Mouse (Mus musculus) forebrain, embryonic 15.5 days (tissue): Measurements from ENCODE around the gene Qsox1. TPM values are rescaled to one million over a fixed set of nuclear protein-coding genes. Genes with fewer than 3 reads are reported as not detected.

Source experiments
- ATAC-seq: fragments of 200-750 bp; cut with Nextera tagmentation; replicated peaks from 2 replicates; pipeline ENCODE4 v1.8.0; 2017; ENCODE audit warnings: mild to moderate bottlenecking, moderate TSS enrichment, moderate library complexity
- H3K27ac ChIP-seq: fragments of 300-500 bp; sonication (generic); replicated peaks from 2 replicates; pipeline ENCODE4 v1.5.1; 2015; ENCODE audit warnings: mild to moderate bottlenecking, inconsistent platforms
- H3K27me3 ChIP-seq: fragments of 300-500 bp; sonication (generic); 2 replicates; pipeline ENCODE4 v1.6.1; 2015; ENCODE audit warnings: inconsistent platforms
- H3K36me3 ChIP-seq: fragments of 300-500 bp; sonication (generic); 2 replicates; pipeline ENCODE4 v1.6.1; 2015; ENCODE audit warnings: mild to moderate bottlenecking, inconsistent platforms
- H3K4me1 ChIP-seq: fragments of 300-500 bp; sonication (generic); 2 replicates; pipeline ENCODE4 v1.6.1; 2015; ENCODE audit warnings: inconsistent platforms
- H3K4me2 ChIP-seq: fragments of 300-500 bp; sonication (generic); replicated peaks from 2 replicates; pipeline ENCODE4 v1.6.1; 2015; ENCODE audit warnings: mild to moderate bottlenecking, inconsistent platforms
- H3K4me3 ChIP-seq: fragments of 300-500 bp; sonication (generic); 2 replicates; pipeline ENCODE4 v1.5.1; 2015; ENCODE audit warnings: mild to moderate bottlenecking, inconsistent platforms
- H3K9ac ChIP-seq: fragments of 300-500 bp; sonication (generic); replicated peaks from 2 replicates; pipeline ENCODE4 v1.6.1; 2015; ENCODE audit warnings: mild to moderate bottlenecking, inconsistent platforms
- H3K9me3 ChIP-seq: fragments of 300-500 bp; sonication (generic); 2 replicates; pipeline ENCODE4 v1.6.1; 2016; ENCODE audit warnings: inconsistent platforms
- WGBS: fragments of 180-500 bp; shearing (Covaris S2); methylation state at CpG from one replicate; pipeline ENCODE4 v1.1.7; 2015; ENCODE audit warnings: mixed read lengths; 5-methylcytosine and 5-hydroxymethylcytosine counted together
- polyA plus RNA-seq: library from polyadenylated mRNA; unstranded; fragments of >200 nt; fragmentation: Nextera tagmentation; extraction: Ambion mirVana; gene quantifications from 2 replicates; pipeline ENCODE4 v1.2.1, GENCODE M21; 2015

Qsox1 gene
- polyA plus RNA-seq, 1 experiment from 2014 or later: 19.8 TPM

DNA sequence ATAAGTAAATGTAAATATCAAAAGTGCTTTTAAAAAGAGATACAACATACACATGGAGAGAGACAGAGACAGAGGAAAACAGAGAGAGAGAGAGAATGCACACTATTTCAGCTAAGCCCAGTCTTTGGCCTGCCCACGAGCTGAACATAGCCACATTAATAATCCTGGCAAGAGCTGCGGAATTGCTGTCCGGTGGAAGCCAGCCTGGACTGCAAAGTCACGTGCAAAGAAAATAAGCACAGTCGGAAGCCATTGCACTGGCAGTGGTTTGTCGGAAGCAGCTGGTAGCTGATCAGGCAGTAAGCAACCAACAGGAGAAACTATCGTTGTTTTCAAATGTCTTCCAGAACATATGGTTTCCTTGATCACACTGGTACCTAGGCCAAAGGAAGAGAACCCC lies 55.1 kb downstream of the Qsox1 start:
- no peak for ATAC-seq
- no peaks in the 10 kb centered on the region for H3K4me1 ChIP-seq
- no peak overlapping the region for H3K4me2 ChIP-seq
- no peak overlapping the region for H3K4me3 ChIP-seq
- H3K27me3 ChIP-seq: peaks cover 13% of the 10 kb centered on the region
- no peak overlapping the region for H3K9ac ChIP-seq
- H3K9me3 ChIP-seq: no peaks in the 10 kb centered on the region
- WGBS: 74% methylated on average over 7 of the region's 7 CpGs
- H3K27ac ChIP-seq: no peak overlapping the region
- H3K36me3 ChIP-seq: no peaks in the 10 kb centered on the region

DNA sequence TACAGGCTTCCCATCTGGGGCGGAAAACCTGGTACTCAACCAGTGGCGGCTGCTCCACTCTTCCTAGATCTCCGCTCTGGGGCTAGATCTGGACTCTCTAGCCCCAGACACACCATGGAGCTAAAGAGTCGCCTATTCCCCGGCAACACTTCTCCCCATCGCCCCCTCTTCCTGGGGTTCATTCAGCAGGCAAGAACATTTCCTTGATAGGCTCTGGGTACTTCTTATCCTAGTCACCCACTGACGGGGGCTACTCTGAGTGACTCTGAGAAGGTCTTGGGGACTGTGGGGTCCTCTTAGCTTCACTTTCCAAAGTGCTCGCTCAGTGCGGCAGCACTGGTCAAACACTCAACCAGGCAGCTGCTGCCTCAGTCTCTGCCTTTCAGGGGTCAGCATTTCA lies 59.3 kb downstream of the Qsox1 start:
- H3K4me3 ChIP-seq: no peak overlapping the region
- H3K36me3 ChIP-seq: no peaks in the 10 kb centered on the region
- H3K4me2 ChIP-seq: no peak overlapping the region
- WGBS: 75% methylated on average over 9 of the region's 9 CpGs
- ATAC-seq: no peak
- peaks cover 45% of the 10 kb centered on the region for H3K27me3 ChIP-seq
- no peak overlapping the region for H3K9ac ChIP-seq
- H3K4me1 ChIP-seq: no peaks in the 10 kb centered on the region
- no peak overlapping the region for H3K27ac ChIP-seq
- no peaks in the 10 kb centered on the region for H3K9me3 ChIP-seq

DNA sequence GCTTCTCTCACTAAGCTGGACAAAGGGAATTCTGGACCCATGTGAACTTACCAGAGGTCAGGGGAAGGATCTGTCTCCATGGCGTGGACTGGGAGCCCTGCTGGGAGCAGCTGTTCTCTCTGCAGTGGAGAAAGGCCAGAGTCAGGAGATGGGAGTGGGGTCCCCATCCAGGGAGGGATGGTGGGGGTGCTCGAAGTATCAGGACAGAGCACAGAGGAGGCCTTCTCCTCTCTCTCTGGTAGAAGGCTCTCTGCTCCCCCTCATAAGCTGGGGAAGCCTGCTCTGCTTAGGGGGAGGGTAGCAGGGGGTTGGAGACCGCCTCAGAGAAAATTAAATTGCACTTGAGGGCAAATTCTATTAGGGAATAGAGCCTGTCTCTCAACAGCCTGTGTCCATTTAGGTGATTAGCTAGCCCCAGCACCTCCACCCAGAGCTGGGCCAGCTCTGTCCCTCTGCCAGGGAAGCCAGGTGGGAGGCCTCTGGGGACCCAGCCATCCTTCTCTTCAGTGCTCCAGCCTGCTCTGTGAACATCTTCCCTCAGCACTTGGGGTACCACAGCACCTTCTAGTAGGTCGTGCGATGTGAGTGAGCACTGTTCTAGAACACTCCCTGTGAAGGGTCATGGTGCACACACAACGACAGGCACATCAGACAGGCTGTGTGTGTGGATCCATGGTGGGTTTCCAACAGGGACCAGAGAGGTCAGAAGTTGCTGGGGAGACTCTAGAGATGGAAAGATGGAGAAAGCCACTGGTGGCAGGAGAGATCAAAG lies 61.0 kb downstream of the Qsox1 start, which contains the start of gene Lhx4:
TSS of gene Lhx4 (minus strand) at position 201 of the 772 bp plus-strand sequence.
- Histone ChIP-seq H3K27me3 (peaks cover 61% of the 10 kb centered on the region), H3K27ac (no peak within 1 kb of the TSS), H3K9me3 (no peaks in the 10 kb centered on the region), H3K36me3 (no peaks in the 10 kb centered on the region), H3K4me1 (no peaks in the 10 kb centered on the region), H3K9ac (no peak within 1 kb of the TSS), H3K4me3 (no peak within 1 kb of the TSS), H3K4me2 (no peak within 1 kb of the TSS)
- ATAC-seq: no peak
- WGBS: 65% methylated on average over 6 of the region's 6 CpGs

DNA sequence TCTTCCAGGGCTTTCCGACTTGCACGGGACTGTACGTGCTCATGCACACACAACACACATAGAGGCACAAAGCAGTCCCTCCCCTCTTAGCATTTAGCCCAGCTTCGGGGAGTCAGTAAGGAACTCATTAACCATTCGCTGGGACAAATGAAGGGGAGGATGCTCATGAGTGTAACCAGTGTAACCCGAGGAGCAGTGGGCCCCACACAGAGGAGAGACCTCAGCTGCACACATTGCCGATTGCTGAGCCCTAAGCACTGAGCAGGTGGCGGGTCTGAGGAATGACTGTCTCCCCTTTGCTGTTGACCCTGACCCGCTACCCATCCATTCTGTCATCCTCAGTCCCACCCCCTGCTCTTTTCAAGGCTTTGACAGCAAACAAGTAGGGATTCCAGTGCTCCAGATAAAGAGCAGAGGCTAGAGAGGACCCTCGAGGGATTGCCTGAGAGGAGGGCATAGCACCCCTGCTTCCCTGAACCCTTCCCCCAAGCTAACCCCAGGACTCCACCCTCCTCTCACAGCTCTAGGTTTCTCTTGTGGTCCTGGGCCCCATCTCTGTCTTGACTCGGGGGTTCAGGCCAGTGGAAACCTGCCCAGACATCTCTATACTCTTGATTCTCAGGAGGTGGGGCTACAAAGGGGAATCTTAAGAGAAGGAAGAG lies 62.0 kb downstream of the Qsox1 start:
- H3K9ac ChIP-seq: no peak overlapping the region
- no peak overlapping the region for H3K27ac ChIP-seq
- H3K36me3 ChIP-seq: no peaks in the 10 kb centered on the region
- ATAC-seq: no peak
- H3K27me3 ChIP-seq: peaks cover 71% of the 10 kb centered on the region
- no peak overlapping the region for H3K4me2 ChIP-seq
- WGBS: 7% methylated on average over 11 of the region's 11 CpGs
- H3K4me1 ChIP-seq: no peaks in the 10 kb centered on the region
- H3K9me3 ChIP-seq: no peaks in the 10 kb centered on the region
- no peak overlapping the region for H3K4me3 ChIP-seq

DNA sequence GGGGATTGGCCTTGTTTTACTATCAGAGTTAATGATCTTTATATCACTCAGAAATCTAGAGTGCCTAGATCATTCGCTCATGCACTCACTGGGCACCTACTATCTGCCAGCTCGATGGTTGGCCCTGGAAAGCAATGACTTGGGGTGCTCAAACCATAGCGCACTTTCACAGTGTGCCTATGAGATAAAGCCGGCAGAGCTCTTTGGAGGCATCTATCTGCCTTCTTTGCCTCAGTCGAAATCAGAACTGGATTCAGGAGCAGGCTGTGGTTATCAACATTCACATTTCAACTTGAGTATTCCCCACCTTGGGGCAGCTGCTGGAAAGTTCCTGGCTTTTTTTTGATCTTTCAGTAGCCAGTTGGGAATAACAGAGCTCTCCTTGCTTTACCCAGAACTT lies 64.8 kb downstream of the Qsox1 start:
- no peaks in the 10 kb centered on the region for H3K9me3 ChIP-seq
- H3K4me1 ChIP-seq: peaks cover 1% of the 10 kb centered on the region
- no peak overlapping the region for H3K4me2 ChIP-seq
- no peak overlapping the region for H3K9ac ChIP-seq
- H3K27me3 ChIP-seq: peaks cover 73% of the 10 kb centered on the region
- no peaks in the 10 kb centered on the region for H3K36me3 ChIP-seq
- ATAC-seq: no peak
- no peak overlapping the region for H3K27ac ChIP-seq
- no peak overlapping the region for H3K4me3 ChIP-seq
- 84% methylated on average over 5 of the region's 5 CpGs for WGBS

DNA sequence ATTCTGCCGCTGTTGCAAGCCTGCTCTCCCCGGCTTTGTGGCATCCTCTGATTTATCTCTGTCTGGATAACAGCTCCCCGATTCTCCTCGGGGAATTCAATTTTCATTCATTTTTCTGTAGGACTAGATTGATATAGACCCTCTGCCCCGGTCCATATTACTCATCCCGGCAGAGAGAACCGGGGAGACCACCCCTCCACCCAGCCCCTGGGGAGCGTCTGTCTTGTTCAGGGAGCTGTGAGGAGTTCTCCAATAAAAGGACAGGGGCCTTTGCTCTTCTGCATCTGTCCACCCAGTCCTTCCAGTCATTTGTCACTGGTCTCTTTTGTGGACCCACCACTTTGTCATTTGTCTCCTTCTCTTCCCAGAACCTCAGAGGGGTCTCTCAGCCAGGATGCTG lies 65.7 kb downstream of the Qsox1 start:
- Histone ChIP-seq H3K27ac (no peak overlapping the region), H3K36me3 (no peaks in the 10 kb centered on the region), H3K27me3 (peaks cover 78% of the 10 kb centered on the region), H3K9ac (no peak overlapping the region), H3K4me2 (no peak overlapping the region), H3K4me1 (peaks cover 10% of the 10 kb centered on the region), H3K4me3 (no peak overlapping the region), H3K9me3 (no peaks in the 10 kb centered on the region)
- ATAC-seq: no peak
- 9% methylated on average over 8 of the region's 8 CpGs for WGBS

DNA sequence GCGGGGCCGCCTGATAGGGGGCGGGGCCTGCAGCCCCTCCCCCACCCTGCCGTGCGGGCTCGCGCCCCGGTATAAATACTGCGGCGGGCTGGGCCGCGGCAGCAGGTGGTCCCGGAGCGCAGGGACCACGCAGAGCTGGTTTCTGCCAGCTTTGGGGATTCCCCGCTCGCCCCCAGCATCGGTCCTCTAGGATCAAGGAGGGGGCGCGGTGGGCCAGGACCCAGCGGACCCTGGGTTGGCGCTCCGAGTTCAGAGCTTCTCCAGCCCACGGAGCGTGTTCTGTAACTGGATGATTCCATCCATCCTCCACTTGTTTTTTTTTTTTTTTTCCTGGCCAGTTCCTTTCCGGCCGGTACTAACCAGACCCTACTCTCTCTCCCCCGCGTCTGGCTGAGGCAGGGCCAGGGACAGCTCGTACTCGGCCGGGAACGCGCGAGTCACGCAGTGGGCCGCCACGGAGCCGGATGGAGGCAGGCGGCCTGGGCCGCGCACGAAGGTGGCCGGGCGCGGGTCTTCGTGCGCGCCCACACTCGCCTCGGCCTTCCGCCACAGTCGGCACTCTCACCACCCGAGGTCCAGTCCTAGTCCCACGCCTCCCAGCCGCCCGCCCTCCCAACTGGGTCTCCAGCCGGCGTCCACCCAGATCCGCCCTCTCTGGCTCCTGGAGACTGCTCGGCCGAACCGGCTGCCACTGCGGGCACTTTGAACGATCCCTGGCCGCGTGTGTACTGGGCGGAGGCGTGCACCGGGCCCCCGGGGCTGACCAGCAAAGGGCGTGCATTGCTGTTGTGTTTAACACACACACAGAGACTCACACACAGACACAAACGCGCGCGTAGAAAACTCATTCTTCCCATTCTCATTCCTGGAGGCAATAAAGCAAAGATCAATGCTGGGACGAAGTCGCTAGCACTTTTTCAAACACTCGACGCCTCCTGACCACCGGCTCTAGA lies 70.0 kb downstream of the Qsox1 start:
- WGBS: under 1% methylated on average over 81 of the region's 81 CpGs
- no peaks in the 10 kb centered on the region for H3K36me3 ChIP-seq
- H3K9ac ChIP-seq: peak overlapping the region; percentile 32; the same call in 1 of the 2 replicates
- H3K9me3 ChIP-seq: no peaks in the 10 kb centered on the region
- peaks cover 28% of the 10 kb centered on the region for H3K4me1 ChIP-seq
- peak overlapping the region; percentile 88 for H3K4me2 ChIP-seq
- no peak overlapping the region for H3K27ac ChIP-seq
- peak overlapping the region; percentile 47 for H3K4me3 ChIP-seq
- peak; percentile 64 for ATAC-seq
- H3K27me3 ChIP-seq: peaks cover 78% of the 10 kb centered on the region

DNA sequence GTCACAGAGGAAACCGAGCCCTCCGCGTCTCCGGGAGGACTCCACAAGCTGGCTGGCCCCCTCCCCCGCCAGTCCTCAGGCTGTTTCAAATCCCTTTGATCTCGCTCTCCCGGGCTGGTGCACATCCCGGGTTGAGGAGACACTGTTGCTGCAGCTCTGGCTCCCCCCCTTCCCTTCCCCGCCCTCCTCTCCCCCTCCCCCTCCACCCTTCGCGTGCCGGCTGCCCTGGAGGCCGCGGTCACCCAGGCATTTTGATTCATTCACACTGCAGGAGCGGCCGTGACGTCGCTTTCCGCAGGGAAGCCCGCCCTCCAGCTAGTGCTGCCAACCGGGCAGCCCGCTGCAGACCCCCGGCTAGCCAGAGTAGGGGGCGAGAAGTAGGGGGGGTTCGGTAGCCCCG lies 70.7 kb downstream of the Qsox1 start:
- Histone ChIP-seq H3K27me3 (peaks cover 78% of the 10 kb centered on the region), H3K4me3 (peak overlapping the region; percentile 47), H3K4me2 (peak overlapping the region; percentile 88), H3K9ac (peak overlapping the region; percentile 32; the same call in 1 of the 2 replicates), H3K36me3 (no peaks in the 10 kb centered on the region), H3K4me1 (peaks cover 28% of the 10 kb centered on the region), H3K27ac (no peak overlapping the region), H3K9me3 (no peaks in the 10 kb centered on the region)
- ATAC-seq: peak; percentile 71
- under 1% methylated on average over 26 of the region's 26 CpGs for WGBS

DNA sequence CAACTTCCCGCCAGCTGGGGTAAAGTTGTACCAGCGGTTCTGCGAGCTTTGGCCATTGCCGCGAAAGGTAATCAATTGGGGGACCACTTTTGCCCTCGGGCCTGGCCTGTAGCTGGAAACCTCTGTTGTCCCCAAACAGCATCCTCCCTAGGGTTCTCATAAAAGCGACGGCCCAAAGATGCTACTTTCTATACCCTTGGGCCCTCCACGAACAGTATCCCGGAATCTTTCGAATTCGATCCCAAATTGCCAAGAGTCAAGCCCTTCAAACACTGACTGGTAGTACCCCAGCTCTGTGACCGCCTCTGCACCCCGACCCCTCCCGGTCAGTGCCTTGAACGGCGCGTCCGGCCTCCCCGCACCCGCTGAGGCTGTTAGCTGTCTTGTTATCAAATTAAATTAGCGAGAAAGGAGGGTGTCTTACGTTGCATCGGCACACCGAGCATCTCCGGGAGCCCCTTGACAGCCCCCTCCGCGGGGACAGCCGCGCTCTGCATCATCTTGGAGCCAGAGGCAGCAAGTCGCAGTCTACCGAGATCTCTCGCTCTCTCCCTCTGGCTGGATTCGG lies 71.2 kb downstream of the Qsox1 start:
- Histone ChIP-seq H3K27ac (no peak overlapping the region), H3K9me3 (no peaks in the 10 kb centered on the region), H3K4me2 (peak overlapping the region; percentile 88), H3K36me3 (no peaks in the 10 kb centered on the region), H3K4me1 (peaks cover 28% of the 10 kb centered on the region), H3K27me3 (peaks cover 77% of the 10 kb centered on the region), H3K9ac (peak overlapping the region; percentile 32; the same call in 1 of the 2 replicates), H3K4me3 (peak overlapping the region; percentile 47)
- peak; percentile 21 for ATAC-seq
- WGBS: under 1% methylated on average over 34 of the region's 34 CpGs

DNA sequence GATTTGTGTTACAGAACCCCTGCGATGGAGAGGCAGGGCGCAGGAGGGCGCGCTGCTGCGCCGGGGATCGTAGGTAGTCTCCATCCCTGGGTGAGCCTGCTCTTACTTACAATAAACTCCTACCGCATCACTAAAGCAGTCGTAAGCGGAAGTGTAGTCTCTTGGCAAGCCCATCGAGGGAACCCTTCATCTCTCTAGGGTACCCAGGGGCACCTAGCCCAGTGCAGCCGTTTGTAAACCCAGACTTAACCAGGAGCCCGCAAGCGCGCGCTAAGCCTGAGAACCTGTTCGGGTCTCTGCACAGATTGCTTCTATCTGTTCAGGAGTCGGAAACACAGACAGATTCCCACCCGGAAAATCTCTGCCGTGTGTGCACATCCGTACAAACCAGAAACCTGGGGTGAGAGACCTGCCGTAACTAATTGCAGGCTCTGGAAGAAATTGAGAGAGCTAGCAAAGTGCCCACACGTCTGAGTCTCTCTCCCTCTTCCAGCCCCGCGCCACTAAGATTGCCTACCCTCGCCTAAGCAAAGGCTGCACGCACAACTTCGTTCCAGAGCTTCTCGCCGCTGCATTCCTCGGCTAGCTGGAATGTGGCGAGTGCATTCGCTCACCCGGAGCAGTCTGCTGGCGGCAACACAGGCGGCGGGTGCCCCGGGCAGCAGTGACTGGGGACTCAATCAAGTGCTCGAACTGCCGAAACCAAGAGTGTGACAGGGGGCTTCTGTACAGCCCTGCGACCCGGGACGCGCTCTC lies 71.9 kb downstream of the Qsox1 start:
- H3K4me3 ChIP-seq: peak overlapping the region; percentile 47
- H3K27ac ChIP-seq: no peak overlapping the region
- H3K4me1 ChIP-seq: peaks cover 28% of the 10 kb centered on the region
- H3K36me3 ChIP-seq: no peaks in the 10 kb centered on the region
- peak; percentile 7; the same call in 1 of the 2 replicates for ATAC-seq
- H3K9me3 ChIP-seq: no peaks in the 10 kb centered on the region
- H3K9ac ChIP-seq: no peak overlapping the region
- H3K4me2 ChIP-seq: peak overlapping the region; percentile 88
- peaks cover 76% of the 10 kb centered on the region for H3K27me3 ChIP-seq
- under 1% methylated on average over 44 of the region's 44 CpGs for WGBS

DNA sequence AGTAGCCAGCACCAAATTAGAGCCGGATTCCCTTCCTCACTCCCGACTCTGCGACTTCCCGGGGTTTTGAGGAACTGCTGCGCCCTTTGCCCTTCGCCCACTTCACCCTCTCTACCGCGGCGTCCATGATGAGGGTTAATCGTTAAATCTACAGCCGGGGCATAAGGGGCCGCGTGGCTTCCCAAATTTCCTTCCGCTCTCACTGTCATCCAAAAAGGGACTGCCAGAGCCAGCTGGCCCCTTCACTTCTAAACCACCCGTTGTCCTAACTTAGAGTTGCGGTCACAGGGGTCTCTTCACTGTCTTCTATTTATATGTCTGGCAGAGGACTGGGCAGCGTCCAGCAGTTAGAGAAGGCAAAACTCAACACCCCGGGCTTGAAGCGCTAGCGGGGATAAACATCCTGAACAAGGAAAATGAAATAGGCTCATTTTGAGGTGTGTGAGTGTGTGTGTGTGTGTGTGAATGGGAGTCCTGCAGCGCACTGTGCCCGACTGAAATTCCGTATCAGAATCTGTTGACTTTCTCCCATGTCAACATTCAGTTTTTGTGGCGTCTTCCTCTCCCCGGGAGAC lies 74.8 kb downstream of the Qsox1 start:
- under 1% methylated on average over 25 of the region's 25 CpGs for WGBS
- Histone ChIP-seq H3K9me3 (no peaks in the 10 kb centered on the region), H3K4me1 (peaks cover 27% of the 10 kb centered on the region), H3K36me3 (no peaks in the 10 kb centered on the region), H3K27ac (no peak overlapping the region), H3K4me3 (no peak overlapping the region), H3K4me2 (no peak overlapping the region), H3K9ac (no peak overlapping the region), H3K27me3 (peaks cover 86% of the 10 kb centered on the region)
- ATAC-seq: no peak
